Mouse (Mus musculus) stomach, embryonic 16.5 days (tissue): ENCODE data around the gene Zfp612. TPM values are rescaled to one million over a fixed set of nuclear protein-coding genes. Genes with fewer than 3 reads are reported as not detected.

ENCODE experiments used
- ATAC-seq: fragments of 200-750 bp; cut with Nextera tagmentation; 2 replicates; pipeline ENCODE4 v1.8.0; 2017; ENCODE audit warnings: moderate number of reproducible peaks, moderate TSS enrichment; ENCODE audit not compliant: insufficient read depth, low FRiP score
- H3K27ac ChIP-seq: fragments of 300-500 bp; sonication (generic); 2 replicates; pipeline ENCODE4 v1.5.1; 2014; ENCODE audit warnings: low read length
- H3K27me3 ChIP-seq: fragments of 300-500 bp; sonication (generic); 2 replicates; pipeline ENCODE4 v1.6.1; 2014; ENCODE audit warnings: low read length, control low read depth, mixed read lengths; ENCODE audit not compliant: control insufficient read depth, insufficient read depth
- H3K36me3 ChIP-seq: fragments of 300-500 bp; sonication (generic); 2 replicates; pipeline ENCODE4 v1.6.1; 2014; ENCODE audit warnings: low read length; ENCODE audit not compliant: control insufficient read depth, insufficient read depth
- H3K4me1 ChIP-seq: fragments of 300-500 bp; sonication (generic); 2 replicates; pipeline ENCODE4 v1.6.1; 2014; ENCODE audit warnings: low read length, control low read depth, mixed read lengths; ENCODE audit not compliant: control insufficient read depth, insufficient read depth
- H3K4me2 ChIP-seq: fragments of 300-500 bp; sonication (generic); 2 replicates; pipeline ENCODE4 v1.6.1; 2014; ENCODE audit warnings: low read depth, low read length, mixed read lengths
- H3K4me3 ChIP-seq: fragments of 300-500 bp; sonication (generic); replicated peaks from 2 replicates; pipeline ENCODE4 v1.5.1; 2014; ENCODE audit warnings: mild to moderate bottlenecking, low read length
- H3K9ac ChIP-seq: fragments of 300-500 bp; sonication (generic); 2 replicates; pipeline ENCODE4 v1.6.1; 2014; ENCODE audit warnings: low read length
- H3K9me3 ChIP-seq: fragments of 300-500 bp; sonication (generic); replicated peaks from 2 replicates; pipeline ENCODE4 v1.6.1; 2016; ENCODE audit warnings: low read length, control low read depth; ENCODE audit not compliant: control insufficient read depth
- WGBS: fragments of 180-500 bp; shearing (Covaris S2); extraction: QIAGEN DNeasy Blood & Tissue Kit; methylation state at CpG from one replicate; pipeline ENCODE4 v1.1.7; 2014; 5-methylcytosine and 5-hydroxymethylcytosine counted together
- polyA plus RNA-seq: library from polyadenylated mRNA; unstranded; fragments of >200 nt; fragmentation: Nextera tagmentation; extraction: Ambion mirVana; gene quantifications from 2 replicates; pipeline ENCODE4 v1.2.1, GENCODE M21; 2015

The Zfp612 gene
- polyA plus RNA-seq, 1 experiment from 2014 or later: 6.5 TPM

- Histone ChIP-seq H3K4me3 (no peak overlapping the region), H3K9ac (no peak overlapping the region), H3K9me3 (no peaks in the 10 kb centered on the region; the same call in 1 of the 2 replicates), H3K4me1 (no peaks in the 10 kb centered on the region), H3K27ac (no peak overlapping the region), H3K27me3 (no peaks in the 10 kb centered on the region), H3K36me3 (no peaks in the 10 kb centered on the region), H3K4me2 (no peak overlapping the region)
- 60% methylated on average over 9 of the region's 9 CpGs for WGBS
- ATAC-seq: no peak
These were observed 15.4 kb upstream of the Zfp612 start for GRCm38 (mm10) chr8:110064161-110064560.

GRCm38 (mm10) chr8:110064606-110065365 lies 14.8 kb upstream of the Zfp612 start:
- Histone ChIP-seq H3K9ac (no peak overlapping the region), H3K4me2 (no peak overlapping the region), H3K36me3 (no peaks in the 10 kb centered on the region), H3K27ac (no peak overlapping the region), H3K27me3 (no peaks in the 10 kb centered on the region), H3K4me1 (no peaks in the 10 kb centered on the region), H3K4me3 (no peak overlapping the region), H3K9me3 (no peaks in the 10 kb centered on the region; the same call in 1 of the 2 replicates)
- WGBS: 90% methylated on average over 18 of the region's 18 CpGs
- no peak for ATAC-seq

- Histone ChIP-seq H3K4me2 (no peak overlapping the region), H3K9me3 (no peaks in the 10 kb centered on the region; the same call in 1 of the 2 replicates), H3K36me3 (no peaks in the 10 kb centered on the region), H3K9ac (no peak overlapping the region), H3K27ac (no peak overlapping the region), H3K27me3 (no peaks in the 10 kb centered on the region), H3K4me1 (no peaks in the 10 kb centered on the region), H3K4me3 (no peak overlapping the region)
- ATAC-seq: no peak
- WGBS: 81% methylated on average over 4 of the region's 4 CpGs
These were observed 13.9 kb upstream of the Zfp612 start for GRCm38 (mm10) chr8:110065676-110066075.

DNA sequence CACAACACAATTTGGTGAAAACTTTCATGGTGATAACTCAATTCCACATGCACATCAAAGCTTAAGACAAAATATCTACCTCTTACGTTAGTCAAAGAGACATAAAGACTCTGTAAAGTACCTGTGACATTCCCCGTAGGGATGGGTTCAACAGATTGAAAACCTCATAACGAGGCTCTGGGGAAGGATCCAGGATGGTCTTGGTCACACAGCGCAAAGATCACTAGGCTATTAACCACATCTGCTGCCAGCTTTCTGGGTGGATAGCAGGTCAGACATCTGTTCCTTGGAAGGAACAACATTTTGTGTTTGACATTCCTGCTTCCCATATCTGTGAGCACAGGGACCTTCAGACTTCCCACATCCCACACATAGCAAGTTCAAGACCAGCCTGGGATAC lies 9.8 kb upstream of the Zfp612 start:
- H3K36me3 ChIP-seq: no peaks in the 10 kb centered on the region
- no peaks in the 10 kb centered on the region; the same call in 1 of the 2 replicates for H3K9me3 ChIP-seq
- H3K27me3 ChIP-seq: no peaks in the 10 kb centered on the region
- no peak for ATAC-seq
- no peak overlapping the region for H3K4me2 ChIP-seq
- WGBS: 86% methylated on average over 4 of the region's 4 CpGs
- no peak overlapping the region for H3K9ac ChIP-seq
- no peaks in the 10 kb centered on the region for H3K4me1 ChIP-seq
- no peak overlapping the region for H3K4me3 ChIP-seq
- no peak overlapping the region for H3K27ac ChIP-seq

GRCm38 (mm10) chr8:110071600-110071999 lies 7.9 kb upstream of the Zfp612 start:
- no peak overlapping the region for H3K4me2 ChIP-seq
- no peaks in the 10 kb centered on the region for H3K4me1 ChIP-seq
- no peak overlapping the region for H3K4me3 ChIP-seq
- ATAC-seq: no peak
- 14% methylated on average over 9 of the region's 9 CpGs for WGBS
- H3K9me3 ChIP-seq: no peaks in the 10 kb centered on the region; the same call in 1 of the 2 replicates
- H3K27ac ChIP-seq: no peak overlapping the region
- no peaks in the 10 kb centered on the region for H3K36me3 ChIP-seq
- no peaks in the 10 kb centered on the region for H3K27me3 ChIP-seq
- no peak overlapping the region for H3K9ac ChIP-seq

DNA sequence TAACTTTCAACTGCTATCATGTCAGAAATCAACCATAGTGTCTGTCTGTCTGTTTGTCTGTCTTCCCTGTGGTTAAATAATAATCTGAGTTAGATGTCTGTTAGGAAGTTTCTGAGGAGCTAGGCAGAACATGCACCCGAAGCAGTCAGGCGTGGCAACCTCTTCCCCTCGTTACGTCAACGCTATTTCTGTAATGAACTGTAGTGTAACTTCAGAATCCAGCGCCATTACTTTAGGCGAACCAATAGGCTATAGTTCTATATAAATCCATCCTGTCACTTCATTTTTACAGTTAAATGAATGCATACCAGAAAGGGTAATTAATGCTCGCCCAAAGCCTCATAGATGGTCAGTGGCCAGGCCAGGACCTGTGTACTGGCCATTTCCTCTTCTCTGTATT lies 5.0 kb upstream of the Zfp612 start:
- Histone ChIP-seq H3K27me3 (no peaks in the 10 kb centered on the region), H3K4me3 (no peak overlapping the region), H3K9ac (no peak overlapping the region), H3K4me1 (no peaks in the 10 kb centered on the region), H3K9me3 (no peaks in the 10 kb centered on the region), H3K27ac (no peak overlapping the region), H3K36me3 (no peaks in the 10 kb centered on the region), H3K4me2 (no peak overlapping the region)
- WGBS: 77% methylated on average over 8 of the region's 8 CpGs
- ATAC-seq: no peak

- ATAC-seq: no peak
These were observed 3.0 kb downstream of the Zfp612 start for GRCm38 (mm10) chr8:110082416-110083105.

DNA sequence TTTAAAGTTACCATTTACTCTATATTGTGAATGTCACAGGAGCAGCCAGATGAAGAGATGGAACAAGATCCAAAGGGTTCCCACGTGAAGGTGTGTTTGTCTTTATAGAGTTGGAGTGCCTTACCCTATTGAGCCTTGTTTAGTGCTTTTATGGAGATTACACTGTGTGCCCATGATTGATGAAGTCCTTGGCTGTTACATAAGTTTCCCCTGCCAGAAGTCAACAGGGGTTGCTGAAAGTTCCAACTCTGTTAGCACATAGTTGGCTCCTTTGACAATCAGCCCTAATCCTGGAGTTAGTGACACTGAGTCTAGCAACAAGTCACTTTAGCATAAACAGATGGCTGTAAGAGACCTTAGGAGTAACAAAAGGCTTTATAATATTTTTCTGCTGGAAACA lies 12.3 kb downstream of the Zfp612 start:
- 36% methylated on average over 1 of the region's 1 CpGs for WGBS
- Histone ChIP-seq H3K9ac (no peak overlapping the region), H3K27ac (no peak overlapping the region), H3K4me1 (no peaks in the 10 kb centered on the region), H3K4me3 (no peak overlapping the region), H3K36me3 (peaks cover 16% of the 10 kb centered on the region), H3K27me3 (no peaks in the 10 kb centered on the region), H3K9me3 (peaks cover 11% of the 10 kb centered on the region), H3K4me2 (no peak overlapping the region)
- peak; percentile 50; the same call in 1 of the 2 replicates for ATAC-seq

More at GRCm38 (mm10) chr8:110082416-110083105, 3.0 kb downstream of the Zfp612 start:
- H3K27ac ChIP-seq: no peak overlapping the region
- no peak overlapping the region for H3K4me3 ChIP-seq
- H3K36me3 ChIP-seq: no peaks in the 10 kb centered on the region; the same call in 1 of the 2 replicates
- no peak overlapping the region for H3K4me2 ChIP-seq
- H3K9me3 ChIP-seq: no peaks in the 10 kb centered on the region
- 74% methylated on average over 11 of the region's 11 CpGs for WGBS
- H3K4me1 ChIP-seq: peaks cover 4% of the 10 kb centered on the region; the same call in 1 of the 2 replicates
- H3K9ac ChIP-seq: no peak overlapping the region
- no peaks in the 10 kb centered on the region for H3K27me3 ChIP-seq

- WGBS: 79% methylated on average over 12 of the region's 12 CpGs
- Histone ChIP-seq H3K9ac (no peak within 1 kb of the TSS), H3K27ac (no peak within 1 kb of the TSS), H3K9me3 (no peaks in the 10 kb centered on the region), H3K4me2 (no peak within 1 kb of the TSS), H3K4me3 (no peak within 1 kb of the TSS), H3K27me3 (no peaks in the 10 kb centered on the region), H3K36me3 (no peaks in the 10 kb centered on the region), H3K4me1 (no peaks in the 10 kb centered on the region)
- no peak for ATAC-seq
These were observed 21.4 kb downstream of the Zfp612 start, which contains the start of gene Gm21964 for GRCm38 (mm10) chr8:110100907-110101306. TSS of gene Gm21964 (plus strand) at chr8:110101207.
